Mouse (Mus musculus): ENCODE measurements around the gene Scin.

- TF ChIP-seq CTCF (IDR thresholded peaks at IDR 0.05; ENCODE audit: extremely low read depth, insufficient read length, insufficient replicate concordance, low read depth, low read length) (no peak), POLR2A (IDR thresholded peaks at IDR 0.05; ENCODE audit: low read depth, low read length) (no peak)
Observed at GRCm38 (mm10) chr12:40017955-40018505, 116.0 kb downstream of the Scin start.
